Mouse (Mus musculus): Measurements from ENCODE around the gene Pdha1. TPM values are rescaled to one million over a fixed set of nuclear protein-coding genes. Genes with fewer than 3 reads are reported as not detected.

Gene Pdha1
- polyA plus RNA-seq (2012; rRNA removed) (63.6 and 79.5 TPM in 2 replicates), polyA plus RNA-seq (2014; fragmentation: Nextera tagmentation; extraction: Ambion mirVana) (118 and 120 TPM in 2 replicates)

- peak within 1 kb of the TSS; percentile 57 for H3K4me2 ChIP-seq (replicated peaks; ENCODE audit: low read depth, low read length, severe bottlenecking)
- H3K4me1 ChIP-seq (ENCODE audit: control insufficient read depth, insufficient read depth, low read length) = no peaks in the 10 kb centered on the region
- ATAC-seq (ENCODE audit: low FRiP score, low read depth) (peak; percentile 96), DNase-seq (ENCODE audit: low spot score) (peak; percentile 79)
- H3K4me3 ChIP-seq (replicated peaks; ENCODE audit: low read length) = peak within 1 kb of the TSS; percentile 60
- no peaks in the 10 kb centered on the region for H3K27me3 ChIP-seq (ENCODE audit: control insufficient read depth, insufficient read depth, low read length)
- no peak; the same call in 1 of the 2 replicates for TF ChIP-seq POLR2A (IDR thresholded peaks at IDR 0.05; ENCODE audit: borderline replicate concordance, extremely low read depth, insufficient read depth, insufficient read length)
- no peaks in the 10 kb centered on the region for H3K9me3 ChIP-seq (ENCODE audit: control insufficient read depth, low read length)
- peak within 1 kb of the TSS; percentile 89 for H3K27ac ChIP-seq (replicated peaks; ENCODE audit: low read depth, low read length)
- WGBS = 25% methylated on average over 40 of the region's 67 CpGs
- H3K36me3 ChIP-seq (ENCODE audit: control insufficient read depth, insufficient read depth, low read length) = no peaks in the 10 kb centered on the region
- peak within 1 kb of the TSS; percentile 69 for H3K9ac ChIP-seq (ENCODE audit: low read depth, low read length, severe bottlenecking)
Measured at GRCm38 (mm10) chrX:160137861-160138717, at the start of gene Pdha1. Pdha1 (minus strand) TSS chrX:160138413.

- 67% methylated on average over 3 of the region's 3 CpGs for WGBS
- Histone ChIP-seq H3K9ac (ENCODE audit: low read depth, low read length, severe bottlenecking) (no peak overlapping the region), H3K9me3 (ENCODE audit: control insufficient read depth, low read length) (no peaks in the 10 kb centered on the region), H3K4me2 (replicated peaks; ENCODE audit: low read depth, low read length, severe bottlenecking) (no peak overlapping the region), H3K27me3 (ENCODE audit: control insufficient read depth, insufficient read depth, low read length) (no peaks in the 10 kb centered on the region; the same call in 1 of the 2 replicates), H3K4me3 (replicated peaks; ENCODE audit: low read length) (no peak overlapping the region), H3K4me1 (ENCODE audit: control insufficient read depth, insufficient read depth, low read length) (no peaks in the 10 kb centered on the region), H3K27ac (replicated peaks; ENCODE audit: low read depth, low read length) (no peak overlapping the region), H3K36me3 (ENCODE audit: control insufficient read depth, insufficient read depth, low read length) (no peaks in the 10 kb centered on the region)
- TF ChIP-seq POLR2A (IDR thresholded peaks at IDR 0.05; ENCODE audit: borderline replicate concordance, extremely low read depth, insufficient read depth, insufficient read length) = no peak
- no peak for ATAC-seq (ENCODE audit: low FRiP score, low read depth)
- no peak for DNase-seq (ENCODE audit: low spot score)
Measured at GRCm38 (mm10) chrX:160179032-160179431, 40.8 kb upstream of the Pdha1 start.

- no peak overlapping the region for H3K9ac ChIP-seq (ENCODE audit: low read depth, low read length, severe bottlenecking)
- no peak overlapping the region for H3K4me2 ChIP-seq (replicated peaks; ENCODE audit: low read depth, low read length, severe bottlenecking)
- no peak for TF ChIP-seq POLR2A (IDR thresholded peaks at IDR 0.05; ENCODE audit: borderline replicate concordance, extremely low read depth, insufficient read depth, insufficient read length)
- H3K4me3 ChIP-seq (replicated peaks; ENCODE audit: low read length) = no peak overlapping the region
- H3K27me3 ChIP-seq (ENCODE audit: control insufficient read depth, insufficient read depth, low read length) = no peaks in the 10 kb centered on the region
- DNase-seq (ENCODE audit: low spot score) (peak; percentile 55), ATAC-seq (ENCODE audit: low FRiP score, low read depth) (no peak)
- H3K4me1 ChIP-seq (ENCODE audit: control insufficient read depth, insufficient read depth, low read length) = no peaks in the 10 kb centered on the region
- H3K36me3 ChIP-seq (ENCODE audit: control insufficient read depth, insufficient read depth, low read length) = no peaks in the 10 kb centered on the region
- H3K9me3 ChIP-seq (ENCODE audit: control insufficient read depth, low read length) = no peaks in the 10 kb centered on the region
- no peak overlapping the region for H3K27ac ChIP-seq (replicated peaks; ENCODE audit: low read depth, low read length)
- WGBS = 23% methylated on average over 2 of the region's 3 CpGs
Measured at GRCm38 (mm10) chrX:160170150-160170549, 31.9 kb upstream of the Pdha1 start.

- TF ChIP-seq POLR2A (IDR thresholded peaks at IDR 0.05; ENCODE audit: borderline replicate concordance, extremely low read depth, insufficient read depth, insufficient read length) = no peak
- H3K27ac ChIP-seq (replicated peaks; ENCODE audit: low read depth, low read length) = no peak overlapping the region
- 37% methylated on average over 6 of the region's 6 CpGs for WGBS
- ATAC-seq (ENCODE audit: low FRiP score, low read depth) = no peak
- H3K4me1 ChIP-seq (ENCODE audit: control insufficient read depth, insufficient read depth, low read length) = no peaks in the 10 kb centered on the region
- no peaks in the 10 kb centered on the region for H3K9me3 ChIP-seq (ENCODE audit: control insufficient read depth, low read length)
- no peak for DNase-seq (ENCODE audit: low spot score)
- no peak overlapping the region for H3K9ac ChIP-seq (ENCODE audit: low read depth, low read length, severe bottlenecking)
- no peak overlapping the region for H3K4me2 ChIP-seq (replicated peaks; ENCODE audit: low read depth, low read length, severe bottlenecking)
- H3K27me3 ChIP-seq (ENCODE audit: control insufficient read depth, insufficient read depth, low read length) = no peaks in the 10 kb centered on the region
- no peaks in the 10 kb centered on the region for H3K36me3 ChIP-seq (ENCODE audit: control insufficient read depth, insufficient read depth, low read length)
- H3K4me3 ChIP-seq (replicated peaks; ENCODE audit: low read length) = no peak overlapping the region
Measured at GRCm38 (mm10) chrX:160166246-160166985, 28.2 kb upstream of the Pdha1 start.

- DNase-seq (ENCODE audit: low spot score) (no peak), ATAC-seq (ENCODE audit: low FRiP score, low read depth) (no peak)
- no peaks in the 10 kb centered on the region for H3K27me3 ChIP-seq (ENCODE audit: control insufficient read depth, insufficient read depth, low read length)
- H3K9me3 ChIP-seq (ENCODE audit: control insufficient read depth, low read length) = no peaks in the 10 kb centered on the region
- H3K4me2 ChIP-seq (replicated peaks; ENCODE audit: low read depth, low read length, severe bottlenecking) = no peak overlapping the region
- H3K9ac ChIP-seq (ENCODE audit: low read depth, low read length, severe bottlenecking) = no peak overlapping the region
- H3K36me3 ChIP-seq (ENCODE audit: control insufficient read depth, insufficient read depth, low read length) = no peaks in the 10 kb centered on the region
- H3K27ac ChIP-seq (replicated peaks; ENCODE audit: low read depth, low read length) = no peak overlapping the region
- TF ChIP-seq POLR2A (IDR thresholded peaks at IDR 0.05; ENCODE audit: borderline replicate concordance, extremely low read depth, insufficient read depth, insufficient read length) = no peak
- 83% methylated on average over 3 of the region's 3 CpGs for WGBS
- H3K4me3 ChIP-seq (replicated peaks; ENCODE audit: low read length) = no peak overlapping the region
- H3K4me1 ChIP-seq (ENCODE audit: control insufficient read depth, insufficient read depth, low read length) = no peaks in the 10 kb centered on the region
Measured at GRCm38 (mm10) chrX:160164259-160164658, 26.0 kb upstream of the Pdha1 start.
